Mouse (Mus musculus) limb, embryonic 11.5 days (tissue): ENCODE data around the gene Osbpl2. TPM values are rescaled to one million over a fixed set of nuclear protein-coding genes. Genes with fewer than 3 reads are reported as not detected.

Experiments
- ATAC-seq: fragments of 200-750 bp; cut with Nextera tagmentation; 2 replicates; pipeline ENCODE4 v1.8.0; 2017; ENCODE audit warnings: low read depth; ENCODE audit not compliant: insufficient number of reproducible peaks, low FRiP score, low TSS enrichment
- DNase-seq: peaks from one replicate; pipeline ENCODE4 v3.0.0-alpha.2; 2015; ENCODE audit warnings: low spot score
- H3K27ac ChIP-seq: fragments of 300-500 bp; sonication (generic); replicated peaks from 2 replicates; pipeline ENCODE4 v1.5.1; 2014; ENCODE audit warnings: low read depth, mild to moderate bottlenecking, low read length
- H3K27me3 ChIP-seq: fragments of 300-500 bp; sonication (generic); 2 replicates; pipeline ENCODE4 v1.6.1; 2014; ENCODE audit warnings: mild to moderate bottlenecking, low read length, mixed read lengths; ENCODE audit not compliant: control insufficient read depth, insufficient read depth
- H3K36me3 ChIP-seq: fragments of 300-500 bp; sonication (generic); 2 replicates; pipeline ENCODE4 v1.6.1; 2014; ENCODE audit warnings: mild to moderate bottlenecking, low read length, moderate library complexity, mixed read lengths; ENCODE audit not compliant: control insufficient read depth, insufficient read depth
- H3K4me1 ChIP-seq: fragments of 300-500 bp; sonication (generic); 2 replicates; pipeline ENCODE4 v1.6.1; 2014; ENCODE audit warnings: low read length, mixed read lengths; ENCODE audit not compliant: control insufficient read depth, insufficient read depth
- H3K4me2 ChIP-seq: fragments of 300-500 bp; sonication (generic); 2 replicates; pipeline ENCODE4 v1.6.1; 2014; ENCODE audit warnings: low read depth, mild to moderate bottlenecking, moderate library complexity; ENCODE audit not compliant: severe bottlenecking
- H3K4me3 ChIP-seq: fragments of 300-500 bp; sonication (generic); 2 replicates; pipeline ENCODE4 v1.5.1; 2014; ENCODE audit warnings: low read depth, low read length
- H3K9ac ChIP-seq: fragments of 300-500 bp; sonication (generic); 2 replicates; pipeline ENCODE4 v1.6.1; 2014; ENCODE audit warnings: mild to moderate bottlenecking, low read length
- H3K9me3 ChIP-seq: fragments of 300-500 bp; sonication (generic); 2 replicates; pipeline ENCODE4 v1.6.1; 2016; ENCODE audit warnings: low read length; ENCODE audit not compliant: control insufficient read depth
- WGBS: fragments of 180-500 bp; shearing (Covaris S2); extraction: QIAGEN DNeasy Blood & Tissue Kit; methylation state at CpG from one replicate; pipeline ENCODE4 v1.1.7; 2014; 5-methylcytosine and 5-hydroxymethylcytosine counted together
- polyA plus RNA-seq: library from polyadenylated mRNA; unstranded; fragments of >200 nt; fragmentation: Nextera tagmentation; extraction: Ambion mirVana; gene quantifications from 2 replicates; pipeline ENCODE4 v1.2.1, GENCODE M21; 2014

The Osbpl2 gene
- polyA plus RNA-seq, result 29.8 and 30.5 TPM in 2 replicates

GRCm38 (mm10) chr2:180118661-180119438 is at the start of gene Osbpl2:
Gene Osbpl2 (plus strand): TSS chr2:180119306.
- peak within 1 kb of the TSS; percentile 69 for H3K4me2 ChIP-seq
- peak; percentile 100 for DNase-seq
- ATAC-seq, result peak; percentile 99
- WGBS, result under 1% methylated on average over 49 of the region's 55 CpGs
- H3K27me3 ChIP-seq, result no peaks in the 10 kb centered on the region; the same call in 1 of the 2 replicates
- peak within 1 kb of the TSS; percentile 78 for H3K4me3 ChIP-seq
- H3K4me1 ChIP-seq, result peaks cover 7% of the 10 kb centered on the region
- no peaks in the 10 kb centered on the region; the same call in 1 of the 2 replicates for H3K36me3 ChIP-seq
- H3K9me3 ChIP-seq, result no peaks in the 10 kb centered on the region
- no peak within 1 kb of the TSS for H3K27ac ChIP-seq
- H3K9ac ChIP-seq, result peak within 1 kb of the TSS; percentile 67

GRCm38 (mm10) chr2:180069770-180070480 is 49.2 kb upstream of the Osbpl2 start:
- Histone ChIP-seq H3K4me3 (peak overlapping the region; percentile 73), H3K36me3 (no peaks in the 10 kb centered on the region), H3K27ac (no peak overlapping the region), H3K9me3 (no peaks in the 10 kb centered on the region), H3K27me3 (no peaks in the 10 kb centered on the region), H3K4me2 (peak overlapping the region; percentile 53), H3K4me1 (peaks cover 6% of the 10 kb centered on the region; the same call in 1 of the 2 replicates), H3K9ac (peak overlapping the region; percentile 73)
- ATAC-seq (peak; percentile 71), DNase-seq (no peak)
- WGBS, result 38% methylated on average over 20 of the region's 20 CpGs

GRCm38 (mm10) chr2:180070481-180071453 is 48.3 kb upstream of the Osbpl2 start, which contains the start of gene Mtg2:
Gene Mtg2 (plus strand): TSS chr2:180070588.
- no peaks in the 10 kb centered on the region for H3K27me3 ChIP-seq
- peaks cover 6% of the 10 kb centered on the region; the same call in 1 of the 2 replicates for H3K4me1 ChIP-seq
- peak within 1 kb of the TSS; percentile 53 for H3K4me2 ChIP-seq
- 7% methylated on average over 58 of the region's 58 CpGs for WGBS
- H3K4me3 ChIP-seq, result peak within 1 kb of the TSS; percentile 73
- DNase-seq (peak; percentile 95), ATAC-seq (peak; percentile 93)
- H3K36me3 ChIP-seq, result no peaks in the 10 kb centered on the region
- no peaks in the 10 kb centered on the region for H3K9me3 ChIP-seq
- no peak within 1 kb of the TSS for H3K27ac ChIP-seq
- peak within 1 kb of the TSS; percentile 73 for H3K9ac ChIP-seq

GRCm38 (mm10) chr2:180071671-180072070 is 47.4 kb upstream of the Osbpl2 start:
- H3K4me3 ChIP-seq, result no peak overlapping the region
- ATAC-seq, result no peak
- no peak overlapping the region for H3K9ac ChIP-seq
- no peaks in the 10 kb centered on the region for H3K36me3 ChIP-seq
- 77% methylated on average over 2 of the region's 2 CpGs for WGBS
- H3K4me1 ChIP-seq, result peaks cover 6% of the 10 kb centered on the region; the same call in 1 of the 2 replicates
- DNase-seq, result no peak
- H3K9me3 ChIP-seq, result no peaks in the 10 kb centered on the region
- H3K27me3 ChIP-seq, result no peaks in the 10 kb centered on the region
- no peak overlapping the region for H3K4me2 ChIP-seq
- no peak overlapping the region for H3K27ac ChIP-seq

GRCm38 (mm10) chr2:180072886-180073285 is 46.2 kb upstream of the Osbpl2 start:
- H3K9ac ChIP-seq, result no peak overlapping the region
- H3K36me3 ChIP-seq, result no peaks in the 10 kb centered on the region
- H3K27me3 ChIP-seq, result no peaks in the 10 kb centered on the region
- peaks cover 6% of the 10 kb centered on the region; the same call in 1 of the 2 replicates for H3K4me1 ChIP-seq
- no peaks in the 10 kb centered on the region for H3K9me3 ChIP-seq
- DNase-seq (no peak), ATAC-seq (no peak)
- 88% methylated on average over 7 of the region's 7 CpGs for WGBS
- H3K27ac ChIP-seq, result no peak overlapping the region
- no peak overlapping the region for H3K4me3 ChIP-seq
- no peak overlapping the region for H3K4me2 ChIP-seq

GRCm38 (mm10) chr2:180077622-180078021 is 41.5 kb upstream of the Osbpl2 start:
- Histone ChIP-seq H3K27me3 (no peaks in the 10 kb centered on the region), H3K4me1 (no peaks in the 10 kb centered on the region), H3K27ac (no peak overlapping the region), H3K9ac (no peak overlapping the region; the same call in 1 of the 2 replicates), H3K4me2 (no peak overlapping the region), H3K36me3 (no peaks in the 10 kb centered on the region), H3K4me3 (no peak overlapping the region), H3K9me3 (no peaks in the 10 kb centered on the region)
- 60% methylated on average over 3 of the region's 3 CpGs for WGBS
- no peak for ATAC-seq
- DNase-seq, result no peak

- peaks cover 9% of the 10 kb centered on the region; the same call in 1 of the 2 replicates for H3K4me1 ChIP-seq
- no peak overlapping the region for H3K9ac ChIP-seq
- no peaks in the 10 kb centered on the region for H3K36me3 ChIP-seq
- H3K27ac ChIP-seq, result no peak overlapping the region
- H3K4me3 ChIP-seq, result no peak overlapping the region
- no peak for ATAC-seq
- no peaks in the 10 kb centered on the region for H3K9me3 ChIP-seq
- DNase-seq, result no peak
- no peaks in the 10 kb centered on the region for H3K27me3 ChIP-seq
- 96% methylated on average over 8 of the region's 8 CpGs for WGBS
- H3K4me2 ChIP-seq, result no peak overlapping the region
Observed at GRCm38 (mm10) chr2:180080680-180081079, 38.4 kb upstream of the Osbpl2 start.
